Mouse (Mus musculus) left cerebral cortex, postnatal 4 days (tissue): ENCODE measurements at regions not wholly inside any gene's neighbourhood (a gene's known extent, or its start where the extent isn't known, plus 50 kb on each side); places are given as distances from the start of the nearest gene placed in this dataset.
"Not testable (repeated sequence)": the region's sequence is repeated elsewhere in the genome, so short reads cannot be mapped to it uniquely, and the experiment has no call there.

Source experiments
- DNase-seq: peaks from one replicate; pipeline ENCODE4 v3.0.0-alpha.2; 2022
- intact Hi-C: fragments of 180-260 bp; cut with DNase I; formaldehyde crosslinking; loops from one replicate; pipeline ENCODE4 v1.15.1; 2025

DNA sequence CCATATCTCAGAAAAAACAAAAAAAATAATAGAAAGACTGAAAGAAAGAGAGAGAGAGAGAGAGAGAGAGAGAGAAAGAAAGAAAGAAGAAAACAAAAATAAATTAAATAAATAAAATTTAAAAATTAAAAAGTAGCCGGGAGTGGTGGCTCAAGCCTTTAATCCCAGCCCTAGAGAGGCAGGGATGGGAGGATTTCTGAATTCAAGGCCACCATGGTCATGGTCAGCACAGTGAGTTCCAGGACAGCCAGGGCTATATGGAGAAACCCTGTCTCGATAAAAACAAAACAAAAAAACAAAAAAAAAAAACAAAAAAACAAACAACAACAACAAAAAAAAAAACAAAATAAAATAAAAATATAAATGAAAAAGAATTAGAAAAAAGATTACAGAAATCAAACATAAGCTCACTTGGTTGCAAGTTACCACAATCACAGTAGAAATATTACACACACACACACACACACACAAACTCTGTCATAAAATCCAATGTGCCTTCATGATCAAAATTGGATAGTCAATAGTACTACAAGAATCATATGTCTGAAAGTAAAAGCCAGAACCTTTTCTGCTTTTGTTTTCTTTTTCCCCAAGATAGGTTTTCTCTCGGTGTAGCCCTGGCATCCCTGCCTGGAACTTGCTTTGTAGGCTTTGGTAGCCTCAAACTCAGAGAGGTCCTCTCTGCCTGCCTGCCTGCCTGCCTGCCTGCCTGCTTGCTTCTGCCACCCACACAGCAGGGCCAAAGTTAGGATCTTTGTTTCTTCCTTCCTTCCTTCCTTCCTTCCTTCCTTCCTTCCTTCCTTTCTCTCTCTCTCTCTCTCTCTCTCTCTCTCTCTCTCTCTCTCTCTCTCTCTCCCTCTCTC is 476.1 kb upstream of the Olfr161 start:
- DNase-seq, result peak; percentile 38
- intact Hi-C loops, result not testable (repeated sequence)

- intact Hi-C loops, result not testable (repeated sequence)
- peak; percentile 20 for DNase-seq
Measured at GRCm38 (mm10) chr16:3115336-3116112, 475.3 kb upstream of the Olfr161 start.

- intact Hi-C loops, result not testable (repeated sequence)
- DNase-seq, result peak; percentile 3
Measured at GRCm38 (mm10) chr16:3116113-3116511, 474.7 kb upstream of the Olfr161 start.

DNA sequence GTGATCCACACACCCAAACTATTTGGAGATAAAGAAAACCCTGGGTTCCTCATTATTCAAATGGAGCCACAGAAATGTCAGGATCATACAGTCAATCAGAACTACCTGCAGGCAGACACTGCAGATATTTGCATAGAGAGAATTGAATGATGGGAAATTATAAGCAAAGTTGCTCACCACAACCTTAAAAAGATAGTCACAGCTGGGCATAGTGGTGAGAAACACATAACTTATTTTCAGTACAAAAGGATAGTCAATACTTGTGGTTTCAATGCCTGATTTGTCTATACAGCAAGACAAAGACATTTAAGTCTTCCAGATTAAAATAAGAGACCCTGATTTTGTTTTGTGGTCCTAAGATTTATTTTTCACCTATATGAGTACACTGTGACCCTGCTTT is 469.6 kb upstream of the Olfr161 start:
- DNase-seq, intact Hi-C loops: not testable (repeated sequence)

DNA sequence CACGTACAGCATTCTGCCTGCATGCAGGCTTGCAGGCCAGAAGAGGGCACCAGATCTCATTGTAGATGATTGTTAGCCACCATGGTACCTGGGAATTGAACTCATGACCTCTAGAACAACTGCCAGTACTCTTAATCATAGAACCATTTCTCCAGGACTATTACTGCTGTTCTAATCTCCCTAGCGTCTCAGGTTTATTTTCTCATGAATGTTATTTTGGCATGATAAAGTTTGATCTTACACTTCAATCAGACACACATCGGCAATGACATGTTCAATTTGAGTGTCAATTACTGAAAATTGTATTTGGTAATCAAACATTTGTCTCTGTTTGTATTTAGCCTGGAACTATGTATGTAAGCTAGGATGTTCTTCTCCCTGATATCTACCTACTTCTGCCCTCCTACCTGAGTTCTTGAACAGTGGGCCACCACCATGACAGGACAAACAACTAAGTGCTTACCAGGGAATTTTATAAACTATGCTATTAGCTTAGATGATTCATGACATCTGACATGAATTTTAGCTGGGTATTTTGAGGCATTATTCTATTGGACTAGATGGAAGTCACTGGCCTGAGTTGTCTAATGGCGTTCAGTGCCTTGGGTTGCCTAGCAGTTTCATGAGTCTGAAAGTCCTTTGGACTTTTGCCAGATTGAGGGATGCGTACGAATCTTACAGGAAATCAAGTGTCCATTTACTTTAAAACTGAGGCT is 468.5 kb upstream of the Olfr161 start:
- intact Hi-C loops, DNase-seq: not testable (repeated sequence)

GRCm38 (mm10) chr16:3122861-3123477 is 467.9 kb upstream of the Olfr161 start:
- intact Hi-C loops, result not testable (repeated sequence)
- peak; percentile 4 for DNase-seq

- DNase-seq, intact Hi-C loops: not testable (repeated sequence)
Measured at GRCm38 (mm10) chr16:3127317-3127716, 463.5 kb upstream of the Olfr161 start.
